Mouse (Mus musculus): ENCODE measurements around the gene Ddx39.

The Ddx39 gene

DNA sequence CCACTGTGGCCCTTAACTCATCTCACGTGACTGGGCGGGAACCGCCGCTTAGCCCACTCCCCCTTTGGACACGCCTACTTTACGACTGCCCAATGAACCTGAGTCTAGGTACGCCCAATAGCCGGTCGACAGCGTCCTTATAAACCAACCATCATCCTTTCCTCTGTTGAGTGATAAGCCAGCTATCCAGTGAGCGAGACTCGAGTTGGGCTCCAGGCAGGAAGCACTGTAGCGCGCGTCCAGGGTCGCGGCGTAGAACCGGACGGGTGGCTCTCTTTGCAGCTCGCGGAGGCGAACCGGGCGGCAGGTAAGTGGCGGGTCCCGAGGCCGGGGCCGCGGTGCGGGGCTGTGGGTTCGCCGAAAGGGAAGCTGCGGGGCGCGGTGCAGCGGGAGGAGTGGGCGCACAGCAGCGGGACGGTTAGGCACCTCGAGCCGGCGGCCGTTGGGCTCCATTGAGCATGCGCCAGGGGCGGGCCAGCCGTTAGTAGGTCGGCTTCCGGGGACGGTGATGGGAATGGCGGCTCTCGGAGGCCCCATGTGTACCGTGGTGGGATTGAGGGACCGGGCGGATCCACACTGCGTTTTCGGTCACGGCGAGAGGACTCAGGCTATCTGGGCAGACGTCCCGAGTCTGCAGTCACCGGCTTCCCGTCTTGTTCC lies at the start of gene Ddx39:
Gene Ddx39 (plus strand): TSS at position 147 of the 660 bp plus-strand sequence.
- peak; percentile 99 for DNase-seq

DNA sequence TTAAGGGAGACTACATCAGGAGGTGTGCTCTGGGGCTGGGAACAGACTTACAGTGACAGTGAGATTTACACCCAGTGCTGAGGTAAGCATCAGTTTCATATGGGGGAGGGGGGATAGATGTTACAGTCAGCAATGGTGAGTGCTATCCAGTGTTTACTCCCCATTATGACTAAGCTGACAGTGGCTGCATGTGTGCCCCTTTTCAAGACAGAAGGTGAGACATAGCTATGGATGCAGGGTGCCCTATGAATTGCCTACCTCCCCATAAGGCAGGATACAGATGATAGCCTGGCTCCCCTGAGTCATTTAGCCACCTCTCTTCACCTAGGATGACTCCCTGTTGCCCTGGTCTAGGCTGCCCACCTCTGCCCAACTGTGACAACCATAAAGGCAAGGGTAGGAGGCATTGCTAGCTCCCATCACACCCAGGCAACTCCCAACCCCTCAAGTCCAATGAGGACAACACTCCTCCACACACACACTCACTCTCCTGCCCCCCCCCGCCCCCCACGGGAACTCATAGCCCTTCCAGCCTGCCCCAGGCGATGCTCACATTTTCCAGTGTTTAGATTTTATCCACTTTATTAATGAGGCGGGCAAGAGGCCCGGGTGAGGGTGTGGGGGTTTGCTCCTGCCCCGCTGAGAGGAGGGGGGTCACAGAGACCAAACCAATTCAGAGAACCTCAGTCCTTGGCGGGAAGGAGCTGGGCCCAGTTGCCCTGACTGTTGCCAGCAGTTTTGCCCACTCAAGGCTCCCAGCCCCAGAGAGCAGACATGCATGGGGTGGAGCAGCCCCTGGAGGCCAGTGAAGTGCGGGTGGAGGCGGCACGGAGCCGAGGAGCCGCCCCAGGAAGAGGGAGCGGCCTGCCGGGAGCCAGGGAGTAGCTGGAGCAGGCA lies 48.8 kb upstream of the Ddx39 start, which contains the start of gene Ptger1:
Gene Ptger1 (plus strand): TSS at position 710 of the 897 bp plus-strand sequence.
- DNase-seq: peak; percentile 82 to 85

DNA sequence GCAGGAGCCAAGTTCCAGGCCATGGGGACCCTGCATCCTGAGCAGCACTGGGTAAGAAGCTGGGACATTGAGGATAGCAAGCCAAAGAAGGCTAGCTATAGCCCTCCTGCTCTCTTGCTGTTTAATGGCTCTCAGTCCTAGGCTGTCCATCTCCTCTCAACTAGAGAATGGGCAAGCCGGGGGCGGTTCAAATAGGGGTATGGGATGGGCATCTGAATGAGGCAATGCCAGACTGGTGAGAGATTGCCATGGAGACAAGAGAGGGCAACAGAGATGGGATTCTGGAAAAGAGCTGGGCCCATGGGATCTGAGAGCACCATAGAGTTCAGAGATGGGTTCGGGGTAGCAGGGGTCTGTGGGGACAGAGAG lies 48.1 kb upstream of the Ddx39 start:
- no peak for DNase-seq

DNA sequence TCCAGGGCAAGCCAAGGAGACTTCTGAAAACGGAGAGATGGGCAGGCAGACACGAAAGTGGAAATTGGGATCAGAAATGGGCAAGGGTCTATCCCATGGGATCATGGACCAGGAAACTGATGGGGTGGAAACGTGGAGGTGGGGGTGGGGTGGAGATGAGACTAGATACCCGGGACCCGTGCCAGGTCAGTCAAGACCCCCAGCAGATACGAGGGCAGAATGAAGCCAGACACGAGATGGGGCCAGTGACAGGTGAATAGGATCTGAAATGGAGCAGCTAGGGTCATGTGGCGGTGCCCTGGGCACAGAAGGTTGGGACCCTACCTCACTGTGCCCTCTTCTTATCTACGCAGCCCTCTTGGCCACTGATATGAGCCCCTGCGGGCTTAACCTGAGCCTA lies 47.5 kb upstream of the Ddx39 start:
- no peak for DNase-seq

DNA sequence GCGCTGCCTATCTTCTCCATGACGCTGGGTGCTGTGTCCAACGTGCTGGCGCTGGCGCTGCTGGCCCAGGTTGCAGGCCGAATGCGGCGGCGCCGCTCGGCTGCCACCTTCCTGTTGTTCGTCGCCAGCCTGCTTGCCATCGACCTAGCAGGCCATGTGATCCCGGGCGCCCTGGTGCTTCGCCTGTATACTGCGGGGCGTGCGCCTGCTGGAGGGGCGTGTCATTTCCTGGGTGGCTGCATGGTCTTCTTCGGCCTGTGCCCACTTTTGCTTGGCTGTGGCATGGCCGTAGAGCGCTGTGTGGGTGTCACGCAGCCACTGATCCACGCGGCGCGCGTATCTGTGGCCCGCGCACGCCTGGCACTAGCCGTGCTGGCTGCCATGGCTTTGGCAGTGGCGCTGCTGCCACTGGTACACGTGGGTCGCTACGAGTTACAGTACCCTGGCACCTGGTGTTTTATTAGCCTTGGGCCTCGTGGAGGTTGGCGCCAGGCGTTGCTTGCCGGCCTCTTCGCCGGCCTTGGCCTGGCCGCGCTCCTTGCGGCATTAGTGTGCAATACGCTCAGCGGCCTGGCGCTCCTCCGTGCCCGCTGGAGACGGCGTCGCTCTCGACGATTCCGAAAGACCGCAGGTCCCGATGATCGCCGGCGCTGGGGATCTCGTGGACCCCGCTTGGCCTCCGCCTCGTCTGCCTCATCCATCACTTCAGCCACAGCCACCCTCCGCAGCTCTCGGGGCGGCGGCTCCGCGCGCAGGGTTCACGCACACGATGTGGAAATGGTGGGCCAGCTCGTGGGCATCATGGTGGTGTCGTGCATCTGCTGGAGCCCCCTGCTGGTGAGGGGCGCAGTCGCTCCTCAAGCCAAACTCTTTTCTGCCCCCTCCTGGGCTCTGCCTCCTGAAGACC lies 46.7 kb upstream of the Ddx39 start:
- DNase-seq: peak; percentile 46 to 61

DNA sequence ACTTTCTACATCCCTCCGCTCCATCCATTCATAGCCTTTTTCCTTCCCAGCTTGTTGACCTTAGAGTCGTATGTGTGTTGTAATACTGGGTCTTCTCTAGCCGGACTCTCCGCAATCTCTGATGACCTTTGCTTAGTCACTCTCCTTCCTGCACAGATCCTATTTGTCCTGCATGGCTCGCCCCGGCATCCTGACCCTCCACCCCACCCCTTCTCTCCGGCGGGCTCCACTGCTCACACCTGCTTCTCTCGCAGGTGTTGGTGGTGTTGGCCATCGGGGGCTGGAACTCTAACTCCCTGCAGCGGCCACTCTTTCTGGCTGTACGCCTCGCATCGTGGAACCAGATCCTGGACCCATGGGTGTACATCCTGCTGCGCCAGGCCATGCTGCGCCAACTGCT lies 46.0 kb upstream of the Ddx39 start:
- DNase-seq: no peak

DNA sequence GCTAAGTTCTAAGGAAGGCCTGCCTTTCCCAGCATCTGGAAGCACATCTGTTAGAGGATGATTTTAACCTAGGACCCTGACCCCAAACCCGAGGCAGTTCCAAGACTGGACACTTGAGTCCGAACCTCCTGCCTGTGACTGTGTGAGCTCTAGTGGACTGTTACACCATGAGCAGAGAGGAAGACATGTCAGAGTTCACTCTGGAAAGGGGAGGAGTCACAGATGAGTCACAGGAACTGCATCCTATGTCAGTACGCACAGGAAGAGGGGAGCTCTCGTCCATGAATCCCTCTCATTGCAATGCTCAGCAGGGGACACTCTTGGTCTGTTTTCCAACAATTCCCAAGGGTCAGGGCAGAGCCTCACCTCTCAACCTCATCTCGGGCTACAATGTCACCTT lies 42.0 kb upstream of the Ddx39 start:
- no peak for DNase-seq

DNA sequence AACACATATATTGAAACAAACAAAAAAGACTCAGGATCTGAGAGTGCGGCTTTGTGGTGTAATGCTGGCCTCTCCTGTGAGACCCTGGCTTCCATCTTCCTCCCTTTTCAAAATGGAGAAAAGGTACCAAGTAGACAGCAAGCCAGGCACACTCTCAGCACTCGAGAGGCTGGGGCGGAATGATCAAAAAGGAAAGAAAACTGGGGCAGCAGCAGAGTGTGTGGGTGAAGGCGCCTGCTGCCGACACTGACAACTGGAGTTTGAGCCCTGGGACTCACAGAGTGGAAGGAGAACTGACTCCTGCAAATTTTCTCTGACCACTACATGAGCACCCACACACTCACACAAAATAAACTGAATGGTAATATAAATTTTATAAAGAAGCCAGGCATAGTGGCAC lies 40.5 kb upstream of the Ddx39 start:
- no peak for DNase-seq

DNA sequence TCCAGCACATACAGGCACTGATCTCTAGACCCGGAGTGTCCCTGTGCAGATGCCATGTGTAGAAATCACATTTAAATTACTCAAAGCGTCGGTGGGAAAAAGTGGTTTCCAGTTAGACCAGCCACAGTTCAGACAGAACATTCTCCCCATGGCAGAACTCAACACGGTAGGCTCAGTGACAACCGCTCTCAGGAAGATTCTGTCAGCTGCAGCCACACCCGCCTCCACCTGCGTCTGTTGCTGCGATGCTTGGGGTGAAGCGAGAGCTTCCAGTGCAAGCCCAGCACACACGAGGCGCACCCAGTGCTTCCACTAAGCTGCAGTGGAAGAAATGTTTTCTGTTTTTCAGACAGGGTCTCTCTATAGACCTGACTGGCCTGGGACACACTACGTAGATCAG lies 35.1 kb upstream of the Ddx39 start:
- no peak for DNase-seq

DNA sequence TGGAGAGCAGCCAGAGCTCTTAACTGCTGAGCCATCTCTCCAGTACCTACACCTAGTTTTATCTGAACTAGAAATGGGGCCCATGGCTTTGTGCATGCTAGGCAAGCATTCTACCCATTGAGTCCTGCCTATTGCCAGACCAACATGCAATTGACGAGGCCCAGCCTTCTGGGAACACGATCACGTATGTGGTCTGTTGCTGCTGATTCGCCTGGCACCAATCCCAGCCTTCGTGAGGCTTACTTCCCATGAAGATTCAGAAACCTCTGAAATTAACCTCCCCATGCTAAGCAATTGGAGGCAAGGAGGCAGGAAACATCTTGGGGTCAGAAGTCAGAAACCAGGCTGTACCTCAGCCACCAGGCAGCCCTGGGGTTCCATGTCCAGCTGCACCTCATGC lies 34.4 kb upstream of the Ddx39 start:
- no peak for DNase-seq

DNA sequence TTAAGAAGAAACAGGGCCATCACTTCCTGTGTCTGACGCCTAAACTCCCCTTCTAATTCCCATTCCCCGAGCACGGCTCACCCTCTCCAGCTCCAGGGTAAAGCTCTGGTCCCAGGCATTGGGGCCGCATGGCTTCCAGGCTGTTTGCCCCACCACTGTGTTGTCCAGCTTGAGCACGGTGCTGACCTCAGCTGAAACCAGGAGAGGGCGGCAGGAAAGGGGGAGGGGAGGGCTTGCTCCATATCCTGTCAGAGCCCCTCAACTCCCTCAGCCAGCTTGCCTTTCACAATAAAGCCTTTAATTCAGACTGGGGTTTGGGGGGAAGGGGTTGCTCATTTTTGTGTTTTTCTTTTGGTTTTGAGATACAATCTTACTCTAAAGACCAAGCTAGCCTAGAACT lies 33.9 kb upstream of the Ddx39 start:
- no peak for DNase-seq

DNA sequence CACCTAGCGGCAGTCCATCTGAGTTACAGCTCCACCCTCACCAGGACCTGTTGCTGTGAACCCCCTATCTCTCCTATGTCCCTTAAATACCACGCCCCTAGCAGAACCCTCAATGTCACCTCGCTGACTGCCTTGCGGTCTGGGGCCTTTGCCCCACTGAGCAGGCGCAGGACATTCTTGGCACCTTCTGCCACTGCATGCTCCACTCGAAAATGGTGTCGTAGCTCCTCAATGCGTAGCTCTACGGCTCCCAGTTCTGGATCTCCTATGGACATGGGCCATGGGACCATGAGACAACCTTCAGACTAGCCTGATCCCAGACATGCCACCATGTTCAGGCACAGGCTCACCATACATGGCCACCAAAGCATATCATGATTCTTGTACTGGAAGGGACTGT lies 30.5 kb upstream of the Ddx39 start:
- no peak for DNase-seq

DNA sequence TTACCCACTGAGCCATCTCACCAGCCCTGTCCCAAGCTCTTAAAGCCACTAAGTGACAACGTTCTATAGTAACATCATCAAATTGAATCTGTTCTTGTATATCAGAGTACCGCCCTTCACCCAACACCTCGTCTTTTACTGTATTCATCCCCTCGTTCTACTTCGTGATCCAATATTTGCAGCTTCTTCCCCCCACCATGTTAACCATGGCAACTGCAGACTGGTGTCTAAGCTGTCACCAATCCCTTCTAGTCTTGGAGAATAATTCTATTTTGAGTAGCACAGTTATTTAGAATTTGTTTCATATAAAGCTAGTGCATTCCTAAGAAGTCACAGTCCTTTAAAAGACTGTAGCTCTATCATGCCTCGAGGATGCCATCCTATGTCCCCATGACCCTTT lies 25.7 kb upstream of the Ddx39 start:
- no peak for DNase-seq

DNA sequence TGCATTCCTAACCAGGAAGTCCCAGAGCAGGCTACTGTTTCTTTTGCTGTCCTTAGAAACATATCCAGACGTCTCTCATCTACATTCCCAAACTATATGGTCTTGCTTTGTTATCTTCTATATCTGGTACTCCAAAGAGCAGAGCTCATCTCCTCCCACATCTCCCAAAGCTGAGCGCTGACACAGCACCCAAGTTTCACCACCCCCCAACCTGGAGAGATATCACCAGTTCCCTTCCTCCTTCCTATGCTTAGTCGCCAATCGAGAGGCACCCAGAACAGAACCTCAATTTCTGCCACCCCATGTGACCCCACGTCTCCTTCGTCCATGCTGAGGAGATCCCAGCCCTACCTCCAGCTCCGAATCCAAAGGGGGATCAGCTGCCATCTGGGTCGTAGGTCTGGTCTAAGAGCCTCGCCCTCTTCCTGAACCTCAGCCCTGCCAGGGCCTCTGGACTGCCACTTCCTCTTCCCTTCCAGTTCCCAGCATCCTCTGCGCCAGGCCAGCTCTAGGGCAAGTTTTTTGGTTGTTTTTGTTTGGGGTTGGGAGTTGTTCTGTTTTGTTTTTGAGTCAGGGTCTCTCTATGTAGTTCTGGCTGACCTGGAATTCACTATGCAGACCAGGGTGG lies 21.3 kb upstream of the Ddx39 start:
- peak; percentile 42 for DNase-seq

DNA sequence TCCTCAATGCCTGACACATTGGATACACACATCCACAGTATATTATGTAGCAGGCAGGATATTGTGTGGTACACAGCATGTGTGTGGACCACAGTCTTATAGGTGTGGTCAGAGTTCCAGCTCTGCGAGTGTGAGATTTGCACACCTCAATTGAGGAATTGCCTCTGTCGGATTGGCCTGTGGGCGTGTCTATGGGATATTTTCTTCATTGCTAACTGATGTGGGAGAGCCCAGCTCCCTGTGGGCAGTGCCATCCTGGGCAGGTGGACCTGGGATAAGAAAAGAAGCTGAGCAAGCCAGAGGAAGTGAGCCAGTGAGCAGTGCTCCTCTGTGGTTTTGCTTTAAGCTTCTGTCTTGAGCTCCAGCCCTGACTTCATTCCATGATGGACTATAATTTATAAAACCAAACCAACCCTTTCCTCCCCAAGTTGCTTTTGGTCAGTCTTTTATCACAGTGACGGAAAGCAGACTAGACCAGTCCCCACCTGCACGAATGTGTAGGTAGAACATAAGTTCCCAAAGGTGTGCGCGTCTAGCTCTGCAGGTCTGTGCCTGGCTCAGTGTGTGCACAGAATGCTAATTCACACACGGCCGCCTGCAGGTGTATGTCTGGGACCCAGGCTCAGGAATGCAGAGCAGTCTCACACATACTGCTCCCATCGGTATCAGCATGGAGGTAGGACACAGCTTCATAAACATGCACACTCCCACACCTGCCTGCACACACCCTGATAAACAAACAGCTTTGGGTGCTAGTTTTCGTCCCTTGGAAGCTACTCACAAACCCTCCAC lies 20.4 kb upstream of the Ddx39 start:
- no peak for DNase-seq

DNA sequence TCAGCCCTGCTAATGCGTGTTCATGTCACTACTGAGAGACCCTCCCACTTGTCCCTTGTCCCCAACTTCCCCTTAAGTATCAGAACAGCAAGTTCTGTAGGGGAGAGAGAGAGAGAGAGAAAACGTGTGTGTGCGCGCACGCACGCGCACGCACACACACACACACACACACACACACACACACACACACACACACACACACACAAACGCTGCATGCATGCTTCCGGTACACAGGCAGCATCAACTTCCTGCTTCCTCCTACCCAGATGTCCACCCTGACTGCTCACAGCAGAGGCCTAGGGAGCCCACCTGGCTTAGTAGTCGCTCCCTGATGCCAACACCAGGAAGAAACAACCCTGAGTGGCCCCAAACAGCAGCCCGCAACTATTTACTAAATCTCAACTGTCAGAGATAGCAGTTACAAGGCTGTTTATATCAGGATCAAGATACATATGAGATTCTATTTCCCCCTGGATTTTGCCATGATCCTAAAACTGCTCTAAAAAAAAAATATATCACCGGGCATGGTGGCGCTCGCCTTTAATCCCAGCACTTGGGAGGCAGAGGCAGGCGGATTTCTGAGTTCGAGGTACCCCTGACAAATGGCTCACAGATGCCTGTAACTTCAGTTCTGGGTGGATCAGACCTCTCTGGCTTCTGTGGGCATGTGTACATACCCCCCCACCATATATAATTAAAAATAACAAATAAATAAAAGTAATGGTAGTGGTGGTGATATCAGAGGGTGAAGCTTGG lies 19.4 kb upstream of the Ddx39 start:
- peak; percentile 29 to 37 for DNase-seq

DNA sequence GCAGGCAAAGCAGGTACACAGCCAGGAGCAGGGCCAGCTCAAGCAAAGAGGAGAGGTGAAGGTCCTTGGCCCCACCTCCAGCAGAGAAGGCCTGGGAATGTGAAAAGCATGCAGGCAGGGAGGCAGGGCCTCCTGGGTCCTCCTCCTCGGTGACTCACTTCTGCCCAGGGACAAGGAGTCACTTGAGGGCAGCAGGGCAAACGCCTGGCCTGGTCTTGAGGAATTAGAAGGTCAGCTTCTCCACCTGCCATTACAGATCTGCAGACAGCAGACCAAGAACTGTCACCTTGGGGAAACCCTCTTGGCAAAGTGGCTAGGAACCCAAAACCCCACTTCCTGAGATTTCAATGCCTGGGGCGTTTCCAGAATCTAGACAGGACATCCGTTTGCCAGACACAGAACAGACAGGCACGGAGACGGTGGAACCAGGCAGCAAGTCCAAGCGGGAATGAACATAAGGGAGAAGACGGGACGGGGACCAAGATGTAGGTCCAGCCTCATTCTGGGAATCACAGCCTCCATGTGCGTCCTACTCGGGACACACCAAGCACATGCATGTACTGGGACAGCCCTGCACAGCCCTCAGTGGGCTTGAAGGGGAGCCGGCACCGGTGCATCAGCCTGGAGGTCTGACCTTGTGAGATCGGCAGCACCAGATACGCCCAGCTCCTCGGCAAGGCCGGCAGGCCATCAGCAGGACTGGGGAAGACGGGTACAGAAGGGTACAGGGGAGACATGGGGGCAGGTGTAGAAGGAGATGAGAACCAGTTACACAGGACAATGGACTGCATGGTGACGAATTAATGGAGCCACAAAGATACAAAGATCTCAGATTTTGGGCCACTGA lies 17.4 kb upstream of the Ddx39 start:
- peak; percentile 87 to 90 for DNase-seq

DNA sequence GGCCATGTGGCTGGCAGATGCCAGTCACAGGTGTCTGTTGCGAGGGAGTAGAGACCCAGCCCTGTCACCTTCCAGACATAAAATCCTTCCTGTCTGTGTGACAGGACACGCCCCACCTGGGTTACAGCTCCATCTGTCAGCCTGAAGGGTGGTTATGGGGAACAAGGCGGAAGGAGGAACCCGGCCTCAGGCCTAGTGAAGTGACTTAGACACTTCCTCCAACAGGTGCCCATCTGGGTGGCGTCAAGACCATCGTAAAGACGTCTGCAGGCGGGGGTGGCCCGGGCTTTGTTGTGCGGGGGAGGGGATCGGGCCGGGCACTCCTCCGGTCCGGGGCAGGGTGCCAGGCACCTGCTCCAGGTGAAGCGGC lies 16.7 kb upstream of the Ddx39 start:
- peak; percentile 72 to 75 for DNase-seq

DNA sequence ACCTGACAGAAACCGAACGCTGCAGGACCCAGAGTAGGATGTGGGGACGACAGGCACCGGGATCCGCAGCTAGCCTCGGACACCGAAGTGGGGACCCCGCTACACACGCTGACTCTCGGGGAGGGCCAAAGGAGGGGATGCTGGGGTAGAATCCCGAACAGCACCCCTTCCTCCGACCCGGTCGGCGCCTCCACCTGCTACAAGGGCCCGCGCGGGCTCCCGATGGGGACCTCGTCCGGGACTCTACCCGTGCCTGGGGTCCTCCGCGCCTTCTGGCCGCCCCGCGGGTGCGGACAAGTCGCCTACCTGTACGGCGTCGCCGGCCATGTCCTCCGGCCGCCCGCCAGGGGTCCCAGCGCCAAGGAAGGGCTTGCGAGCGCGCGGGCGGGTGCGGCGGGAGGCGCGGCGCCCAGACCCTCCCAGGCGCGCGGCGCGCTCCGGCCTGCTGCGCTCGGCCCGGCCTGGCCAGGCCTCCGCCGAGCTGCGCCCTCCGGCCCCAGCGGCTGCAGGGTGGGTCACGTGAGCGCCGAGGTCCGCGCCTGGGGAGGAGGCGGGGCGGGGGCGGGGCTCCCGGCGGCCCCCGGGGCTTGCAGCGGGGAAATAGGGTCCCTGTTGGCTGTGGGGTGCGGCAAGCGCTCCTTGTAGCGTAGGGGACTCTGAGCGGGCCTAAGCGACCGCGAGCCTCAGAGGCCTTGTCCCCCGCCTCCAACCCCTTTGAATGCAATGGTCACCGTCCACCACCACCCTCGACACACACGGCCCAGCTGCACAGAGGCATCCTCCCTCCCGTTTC lies 16.1 kb upstream of the Ddx39 start, which contains the start of gene Pkn1:
Gene Pkn1 (minus strand): TSS at position 519 of the 793 bp plus-strand sequence.
- DNase-seq: peak; percentile 81 to 82
